Mouse (Mus musculus) lung, postnatal 0 days (tissue): Measurements from ENCODE around the gene Rbfox1. TPM values are rescaled to one million over a fixed set of nuclear protein-coding genes. Genes with fewer than 3 reads are reported as not detected.

ENCODE experiments used
- ATAC-seq: fragments of 200-750 bp; cut with Nextera tagmentation; 2 replicates; pipeline ENCODE4 v1.8.0; 2017; ENCODE audit warnings: moderate library complexity
- DNase-seq: peaks from one replicate; pipeline ENCODE4 v3.0.0-alpha.2; 2016; ENCODE audit warnings: low spot score
- H3K27ac ChIP-seq: fragments of 300-500 bp; sonication (generic); 2 replicates; pipeline ENCODE4 v1.5.1; 2014; ENCODE audit warnings: antibody characterized with exemption, mild to moderate bottlenecking, low read length, mixed read lengths
- H3K27me3 ChIP-seq: fragments of 300-500 bp; sonication (generic); replicated peaks from 2 replicates; pipeline ENCODE4 v1.6.1; 2014; ENCODE audit warnings: low read length, mixed read lengths; ENCODE audit not compliant: insufficient read depth
- H3K36me3 ChIP-seq: fragments of 300-500 bp; sonication (generic); 2 replicates; pipeline ENCODE4 v1.6.1; 2014; ENCODE audit warnings: low read length, mixed read lengths; ENCODE audit not compliant: insufficient read depth
- H3K4me1 ChIP-seq: fragments of 300-500 bp; sonication (generic); 2 replicates; pipeline ENCODE4 v1.6.1; 2014; ENCODE audit warnings: antibody characterized with exemption, low read depth, low read length, mixed read lengths; ENCODE audit not compliant: insufficient read depth
- H3K4me2 ChIP-seq: fragments of 300-500 bp; sonication (generic); replicated peaks from 2 replicates; pipeline ENCODE4 v1.6.1; 2014; ENCODE audit warnings: low read depth, mild to moderate bottlenecking, low read length, moderate library complexity, mixed read lengths
- H3K4me3 ChIP-seq: fragments of 300-500 bp; sonication (generic); 2 replicates; pipeline ENCODE4 v1.5.1; 2014; ENCODE audit warnings: low read depth, low read length
- H3K9ac ChIP-seq: fragments of 300-500 bp; sonication (generic); replicated peaks from 2 replicates; pipeline ENCODE4 v1.6.1; 2014; ENCODE audit warnings: low read depth, mild to moderate bottlenecking
- H3K9me3 ChIP-seq: fragments of 300-500 bp; sonication (generic); 2 replicates; pipeline ENCODE4 v1.6.1; 2016; ENCODE audit warnings: low read length, mixed read lengths
- CTCF ChIP-seq: IDR thresholded peaks from 2 replicates; pipeline ENCODE4 v1.5.1; 2016; ENCODE audit warnings: antibody characterized with exemption, mild to moderate bottlenecking
- EP300 ChIP-seq: IDR thresholded peaks from 2 replicates; pipeline ENCODE4 v1.6.1; 2016; ENCODE audit warnings: antibody characterized with exemption, mild to moderate bottlenecking, control low read depth
- WGBS: fragments of 180-500 bp; shearing (Covaris S2); extraction: QIAGEN DNeasy Blood & Tissue Kit; methylation state at CpG from one replicate; pipeline ENCODE4 v1.1.7; 2014; 5-methylcytosine and 5-hydroxymethylcytosine counted together
- polyA plus RNA-seq: library from polyadenylated mRNA; unstranded; fragments of >200 nt; fragmentation: Nextera tagmentation; extraction: Ambion mirVana; gene quantifications from 2 replicates; pipeline ENCODE4 v1.2.1, GENCODE M21; 2015

Rbfox1 gene
- polyA plus RNA-seq, 1 experiment from 2014 or later: 0.25 TPM

GRCm38 (mm10) chr16:6097244-6098040, 212.3 kb downstream of the Rbfox1 start:
- H3K4me2 ChIP-seq: no peak overlapping the region
- no peak for TF ChIP-seq CTCF
- TF ChIP-seq EP300: no peak
- ATAC-seq (no peak), DNase-seq (no peak)
- no peak overlapping the region for H3K4me3 ChIP-seq
- no peak overlapping the region for H3K27ac ChIP-seq
- no peaks in the 10 kb centered on the region for H3K27me3 ChIP-seq
- H3K9me3 ChIP-seq: no peaks in the 10 kb centered on the region
- no peaks in the 10 kb centered on the region for H3K4me1 ChIP-seq
- 62% methylated on average over 7 of the region's 7 CpGs for WGBS
- H3K36me3 ChIP-seq: no peaks in the 10 kb centered on the region
- H3K9ac ChIP-seq: no peak overlapping the region

DNA sequence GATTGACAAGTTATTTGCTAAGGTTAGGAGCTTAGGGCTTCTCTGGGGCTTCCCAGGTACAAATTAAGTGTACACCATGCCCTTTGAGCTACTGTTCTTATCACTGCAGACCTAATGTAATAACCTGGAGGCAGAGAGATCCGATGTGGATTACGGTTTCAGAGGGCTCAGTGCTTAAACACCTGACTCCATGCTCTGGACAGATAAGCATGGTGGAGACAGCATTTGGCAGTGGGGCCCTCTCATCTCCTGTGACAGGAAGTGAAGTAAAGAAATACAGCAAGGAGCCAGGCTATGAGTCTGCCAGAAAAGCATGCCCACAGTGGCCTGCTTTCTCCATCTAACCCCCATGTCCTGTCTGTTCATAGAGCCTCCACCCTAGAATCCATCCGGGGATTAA, 213.0 kb downstream of the Rbfox1 start:
- H3K4me3 ChIP-seq: no peak overlapping the region
- no peaks in the 10 kb centered on the region for H3K4me1 ChIP-seq
- H3K9me3 ChIP-seq: no peaks in the 10 kb centered on the region
- no peaks in the 10 kb centered on the region for H3K27me3 ChIP-seq
- 85% methylated on average over 3 of the region's 3 CpGs for WGBS
- no peaks in the 10 kb centered on the region for H3K36me3 ChIP-seq
- DNase-seq: no peak
- no peak overlapping the region for H3K27ac ChIP-seq
- no peak for TF ChIP-seq EP300
- TF ChIP-seq CTCF: no peak
- ATAC-seq: no peak
- H3K9ac ChIP-seq: no peak overlapping the region
- no peak overlapping the region for H3K4me2 ChIP-seq

DNA sequence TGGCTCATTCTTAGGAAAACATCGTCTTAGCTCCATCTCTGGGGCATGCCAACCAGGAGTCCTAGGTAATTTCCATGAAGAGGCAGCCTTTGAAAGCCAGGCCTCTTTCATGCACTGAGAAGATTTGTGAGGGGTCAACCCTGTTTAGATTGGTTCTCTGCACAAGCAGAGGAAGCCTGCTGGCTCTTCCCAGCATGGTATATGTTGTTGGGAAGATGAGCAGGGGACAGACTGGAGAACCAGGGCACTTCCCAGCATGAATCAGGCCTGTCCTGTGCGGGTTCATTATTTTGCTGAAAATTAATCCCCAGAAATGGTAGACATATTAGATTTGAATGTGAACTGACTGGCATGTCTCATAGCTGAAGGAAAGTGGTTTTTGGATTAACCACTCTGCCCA, 214.4 kb downstream of the Rbfox1 start:
- 90% methylated on average over 2 of the region's 2 CpGs for WGBS
- Histone ChIP-seq H3K4me2 (no peak overlapping the region), H3K9me3 (no peaks in the 10 kb centered on the region), H3K27ac (no peak overlapping the region), H3K4me3 (no peak overlapping the region), H3K36me3 (no peaks in the 10 kb centered on the region), H3K9ac (no peak overlapping the region), H3K4me1 (no peaks in the 10 kb centered on the region), H3K27me3 (no peaks in the 10 kb centered on the region)
- DNase-seq (no peak), ATAC-seq (no peak)
- TF ChIP-seq CTCF (no peak), EP300 (no peak)

- ATAC-seq (no peak), DNase-seq (no peak)
- Histone ChIP-seq H3K4me1 (no peaks in the 10 kb centered on the region), H3K4me3 (no peak overlapping the region), H3K27me3 (no peaks in the 10 kb centered on the region), H3K4me2 (no peak overlapping the region), H3K36me3 (no peaks in the 10 kb centered on the region), H3K9me3 (no peaks in the 10 kb centered on the region), H3K27ac (no peak overlapping the region), H3K9ac (no peak overlapping the region)
- 57% methylated on average over 5 of the region's 5 CpGs for WGBS
- TF ChIP-seq CTCF: no peak
- TF ChIP-seq EP300: no peak
Observed at GRCm38 (mm10) chr16:6100421-6100877, 215.3 kb downstream of the Rbfox1 start.

- TF ChIP-seq EP300: no peak
- TF ChIP-seq CTCF: no peak
- Histone ChIP-seq H3K9me3 (no peaks in the 10 kb centered on the region), H3K4me3 (no peak overlapping the region), H3K4me2 (no peak overlapping the region), H3K36me3 (no peaks in the 10 kb centered on the region), H3K9ac (no peak overlapping the region), H3K27ac (no peak overlapping the region), H3K4me1 (no peaks in the 10 kb centered on the region), H3K27me3 (no peaks in the 10 kb centered on the region)
- no peak for ATAC-seq
- DNase-seq: no peak
- 74% methylated on average over 2 of the region's 2 CpGs for WGBS
Observed at GRCm38 (mm10) chr16:6103713-6104112, 218.6 kb downstream of the Rbfox1 start.

GRCm38 (mm10) chr16:6110121-6110520, 225.0 kb downstream of the Rbfox1 start:
- H3K4me3 ChIP-seq: no peak overlapping the region
- no peaks in the 10 kb centered on the region for H3K36me3 ChIP-seq
- no peaks in the 10 kb centered on the region for H3K4me1 ChIP-seq
- no peak for ATAC-seq
- no peak for DNase-seq
- TF ChIP-seq EP300 (no peak), CTCF (no peak)
- 87% methylated on average over 3 of the region's 3 CpGs for WGBS
- no peak overlapping the region for H3K27ac ChIP-seq
- H3K4me2 ChIP-seq: no peak overlapping the region
- no peaks in the 10 kb centered on the region for H3K9me3 ChIP-seq
- H3K27me3 ChIP-seq: no peaks in the 10 kb centered on the region
- no peak overlapping the region for H3K9ac ChIP-seq
